Mouse (Mus musculus) spleen, postnatal 14 days (tissue): ENCODE measurements around the gene AI481877.
"Not testable (repeated sequence)": the region's sequence is repeated elsewhere in the genome, so short reads cannot be mapped to it uniquely, and the experiment has no call there.

Source experiments
- DNase-seq, 2 experiments: peaks; one replicate each; pipeline ENCODE4 v3.0.0; 2021 to 2022; ENCODE audit warnings: low spot score in 2 of 2

Gene AI481877

GRCm38 (mm10) chr4:59138507-59139033, at the start of gene AI481877:
TSS of gene AI481877 (minus strand) at chr4:59138983.
- not testable (repeated sequence) for DNase-seq

- no peak for DNase-seq
Observed at GRCm38 (mm10) chr4:59188474-59188801, 49.7 kb upstream of the AI481877 start.

- peak in 1 of 2 experiments; percentile 43 for DNase-seq
Observed at GRCm38 (mm10) chr4:59187289-59187688, 48.5 kb upstream of the AI481877 start.

- DNase-seq = no peak
Observed at GRCm38 (mm10) chr4:59185671-59186070, 46.9 kb upstream of the AI481877 start.

- no peak for DNase-seq
Observed at GRCm38 (mm10) chr4:59181320-59182271, 42.8 kb upstream of the AI481877 start.

- DNase-seq = no peak
Observed at GRCm38 (mm10) chr4:59177566-59177965, 38.8 kb upstream of the AI481877 start.

- DNase-seq = no peak
Observed at GRCm38 (mm10) chr4:59175929-59176328, 37.1 kb upstream of the AI481877 start.

GRCm38 (mm10) chr4:59175003-59175402, 36.2 kb upstream of the AI481877 start:
- no peak for DNase-seq

GRCm38 (mm10) chr4:59173181-59173922, 34.6 kb upstream of the AI481877 start:
- DNase-seq = no peak

- DNase-seq = no peak
Observed at GRCm38 (mm10) chr4:59172616-59173015, 33.8 kb upstream of the AI481877 start.

GRCm38 (mm10) chr4:59169981-59170380, 31.2 kb upstream of the AI481877 start:
- no peak for DNase-seq

GRCm38 (mm10) chr4:59167251-59167847, 28.6 kb upstream of the AI481877 start:
- no peak for DNase-seq

- no peak for DNase-seq
Observed at GRCm38 (mm10) chr4:59164034-59164433, 25.3 kb upstream of the AI481877 start.

- DNase-seq = no peak
Observed at GRCm38 (mm10) chr4:59160959-59161670, 22.3 kb upstream of the AI481877 start.

- DNase-seq = no peak
Observed at GRCm38 (mm10) chr4:59160289-59160688, 21.5 kb upstream of the AI481877 start.

- no peak for DNase-seq
Observed at GRCm38 (mm10) chr4:59157654-59158053, 18.9 kb upstream of the AI481877 start.

GRCm38 (mm10) chr4:59156897-59157592, 18.3 kb upstream of the AI481877 start:
- no peak for DNase-seq

GRCm38 (mm10) chr4:59151953-59152352, 13.2 kb upstream of the AI481877 start:
- no peak for DNase-seq

- no peak for DNase-seq
Observed at GRCm38 (mm10) chr4:59150907-59151306, 12.1 kb upstream of the AI481877 start.

- DNase-seq = no peak
Observed at GRCm38 (mm10) chr4:59149043-59149442, 10.3 kb upstream of the AI481877 start.

- no peak for DNase-seq
Observed at GRCm38 (mm10) chr4:59128935-59129334, 9.8 kb downstream of the AI481877 start.
